Mouse (Mus musculus): ENCODE results near the gene Padi2. TPM values are rescaled to one million over a fixed set of nuclear protein-coding genes. Genes with fewer than 3 reads are reported as not detected.

The Padi2 gene
- total and polyA plus RNA-seq, 3 experiments, result 0.04 TPM; not detected in 2

DNA sequence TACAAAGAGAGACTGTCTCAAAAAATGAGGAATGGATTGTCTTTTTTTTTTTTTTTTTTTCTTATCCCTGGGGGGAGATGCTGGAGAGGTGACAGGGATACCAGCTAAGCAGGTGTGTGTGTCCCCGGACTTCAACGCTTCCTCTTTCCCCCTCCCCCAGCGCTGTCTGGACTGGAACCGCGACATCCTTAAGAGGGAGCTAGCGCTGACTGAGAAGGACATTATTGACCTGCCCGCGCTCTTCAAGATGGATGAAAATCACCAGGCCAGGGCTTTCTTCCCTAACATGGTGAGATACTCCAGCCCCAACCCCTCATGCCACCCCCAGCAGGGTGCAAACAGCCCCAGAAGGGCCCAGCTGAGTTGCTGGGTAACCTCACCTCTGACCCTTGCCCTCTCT lies 42.9 kb downstream of the Padi2 start:
- Histone ChIP-seq H3K79me2 (replicated peaks; ENCODE audit: control insufficient read depth, extremely low read depth, insufficient read depth, poor library complexity, severe bottlenecking) (no peaks in the 10 kb centered on the region), H3K4me2 (ENCODE audit: insufficient read depth, low read depth, poor library complexity, severe bottlenecking) (no peak overlapping the region), H3K27ac (ENCODE audit: insufficient read depth, low read depth) (no peak overlapping the region), H3K4me3 (replicated peaks in 1 of 3; ENCODE audit: low read depth in 2 of 3, low read length in 2 of 3, poor library complexity in 1 of 3) (no peak overlapping the region), H3K27me3 (replicated peaks) (peaks cover 37% of the 10 kb centered on the region), H3K9ac (ENCODE audit: insufficient read depth, low read depth) (no peak overlapping the region), H3K36me3 (replicated peaks in 1 of 2; ENCODE audit: control insufficient read depth in 1 of 2, insufficient read depth in 1 of 2, low read length in 1 of 2) (no peaks in the 10 kb centered on the region), H3K4me1 (ENCODE audit: control insufficient read depth in 1 of 2, insufficient read depth in 2 of 2) (peaks cover 6 to 19% of the 10 kb centered on the region in 2 experiments; a peak in 3 of 4 replicates), H3K9me3 (replicated peaks; ENCODE audit: low read length) (peaks cover 14% of the 10 kb centered on the region)
- dilution Hi-C loops (cut with MboI; ENCODE audit: extremely low pct_ligation_motif_present, extremely low pct_unique_long_range_greater_than_20kb, low sequenced_read_pairs) (no loop called here), in situ Hi-C loops (cut with MboI; ENCODE audit: low pct_ligation_motif_present, low pct_unique_long_range_greater_than_20kb, low sequenced_read_pairs) (no loop called here)
- DNase-seq (ENCODE audit: extremely low read depth), result no peak
- TF ChIP-seq TBP (conservative IDR thresholded peaks at IDR 0.05; ENCODE audit: low read depth, low read length), result no peak

- H3K4me2 ChIP-seq (ENCODE audit: insufficient read depth, low read depth, poor library complexity, severe bottlenecking), result no peak overlapping the region
- no peaks in the 10 kb centered on the region for H3K79me2 ChIP-seq (replicated peaks; ENCODE audit: control insufficient read depth, extremely low read depth, insufficient read depth, poor library complexity, severe bottlenecking)
- no peak overlapping the region for H3K9ac ChIP-seq (ENCODE audit: insufficient read depth, low read depth)
- dilution Hi-C loops (cut with MboI; ENCODE audit: extremely low pct_ligation_motif_present, extremely low pct_unique_long_range_greater_than_20kb, low sequenced_read_pairs) (no loop called here), in situ Hi-C loops (cut with MboI; ENCODE audit: low pct_ligation_motif_present, low pct_unique_long_range_greater_than_20kb, low sequenced_read_pairs) (no loop called here)
- DNase-seq (ENCODE audit: extremely low read depth), result no peak
- peaks cover 36% of the 10 kb centered on the region for H3K27me3 ChIP-seq (replicated peaks)
- TF ChIP-seq NRF1 (IDR thresholded peaks at IDR 0.05; ENCODE audit: low read depth, low read length), result no peak
- no peak for TF ChIP-seq POLR2A (IDR thresholded peaks at IDR 0.05; ENCODE audit: low read depth, low read length)
- TF ChIP-seq RAD21 (IDR thresholded peaks at IDR 0.05; ENCODE audit: low read depth, low read length), result no peak
- TF ChIP-seq TBP (conservative IDR thresholded peaks at IDR 0.05; ENCODE audit: low read depth, low read length), result no peak
- TF ChIP-seq USF1 (IDR thresholded peaks at IDR 0.05; ENCODE audit: low read depth, low read length), result no peak
- TF ChIP-seq MAX (IDR thresholded peaks at IDR 0.05; ENCODE audit: low read length), result no peak
- TF ChIP-seq POLR2AphosphoS2 (IDR thresholded peaks at IDR 0.05; ENCODE audit: low read depth, low read length), result no peak
- TF ChIP-seq RCOR1 (conservative IDR thresholded peaks at IDR 0.05; ENCODE audit: low read depth, low read length), result no peak
- TF ChIP-seq KAT2A (IDR thresholded peaks at IDR 0.05; ENCODE audit: insufficient replicate concordance, low read length), result no peak
- no peak for TF ChIP-seq NELFE (IDR thresholded peaks at IDR 0.05; ENCODE audit: low read depth, low read length)
- peaks cover 6 to 14% of the 10 kb centered on the region in 2 experiments; a peak in 3 of 4 replicates for H3K4me1 ChIP-seq (ENCODE audit: control insufficient read depth in 1 of 2, insufficient read depth in 2 of 2)
- no peak overlapping the region for H3K27ac ChIP-seq (ENCODE audit: insufficient read depth, low read depth)
- H3K36me3 ChIP-seq (replicated peaks in 1 of 2; ENCODE audit: control insufficient read depth in 1 of 2, insufficient read depth in 1 of 2, low read length in 1 of 2), result no peaks in the 10 kb centered on the region
- H3K9me3 ChIP-seq (replicated peaks; ENCODE audit: low read length), result peaks cover 8% of the 10 kb centered on the region
- H3K4me3 ChIP-seq (replicated peaks in 1 of 3; ENCODE audit: low read depth in 2 of 3, low read length in 2 of 3, poor library complexity in 1 of 3), result no peak overlapping the region
Measured at GRCm38 (mm10) chr4:140949616-140950015, 43.5 kb downstream of the Padi2 start.

- no peak overlapping the region for H3K9ac ChIP-seq (ENCODE audit: insufficient read depth, low read depth)
- no peak overlapping the region for H3K4me3 ChIP-seq (replicated peaks in 1 of 3; ENCODE audit: low read depth in 2 of 3, low read length in 2 of 3, poor library complexity in 1 of 3)
- in situ Hi-C loops (cut with MboI; ENCODE audit: low pct_ligation_motif_present, low pct_unique_long_range_greater_than_20kb, low sequenced_read_pairs), result no loop called here
- no peaks in the 10 kb centered on the region for H3K36me3 ChIP-seq (replicated peaks in 1 of 2; ENCODE audit: control insufficient read depth in 1 of 2, insufficient read depth in 1 of 2, low read length in 1 of 2)
- TF ChIP-seq MXI1 (IDR thresholded peaks at IDR 0.05; ENCODE audit: low read depth, low read length) (no peak), KAT2A (IDR thresholded peaks at IDR 0.05; ENCODE audit: insufficient replicate concordance, low read length) (no peak), NELFE (IDR thresholded peaks at IDR 0.05; ENCODE audit: low read depth, low read length) (no peak), E2F4 (IDR thresholded peaks at IDR 0.05; ENCODE audit: insufficient replicate concordance, low read depth, low read length) (no peak), JUN (IDR thresholded peaks at IDR 0.05; ENCODE audit: insufficient read depth, low read depth, low read length) (no peak), SIN3A (IDR thresholded peaks at IDR 0.05; ENCODE audit: low read length) (no peak), BHLHE40 (IDR thresholded peaks at IDR 0.05; ENCODE audit: low read depth, low read length) (no peak), ZC3H11A (IDR thresholded peaks at IDR 0.05; ENCODE audit: low read depth, low read length) (no peak), CHD2 (IDR thresholded peaks at IDR 0.05; ENCODE audit: low read length) (no peak), USF2 (conservative IDR thresholded peaks at IDR 0.05; ENCODE audit: low read depth, low read length) (no peak), ZMIZ1 (IDR thresholded peaks at IDR 0.05; ENCODE audit: low read depth, low read length) (no peak), RCOR1 (conservative IDR thresholded peaks at IDR 0.05; ENCODE audit: low read depth, low read length) (no peak), MYC (IDR thresholded peaks at IDR 0.05; ENCODE audit: low read depth, low read length) (no peak), ELF1 (IDR thresholded peaks at IDR 0.05; ENCODE audit: low read depth, low read length) (no peak), ZKSCAN1 (IDR thresholded peaks at IDR 0.05; ENCODE audit: borderline replicate concordance, low read depth, low read length) (no peak), MAX (IDR thresholded peaks at IDR 0.05; ENCODE audit: low read length) (no peak), NRF1 (IDR thresholded peaks at IDR 0.05; ENCODE audit: low read depth, low read length) (no peak), MEF2A (IDR thresholded peaks at IDR 0.05; ENCODE audit: borderline replicate concordance, low read depth, low read length) (no peak), IRF4 (IDR thresholded peaks at IDR 0.05; ENCODE audit: low read depth, low read length) (no peak)
- dilution Hi-C loops (cut with MboI; ENCODE audit: extremely low pct_ligation_motif_present, extremely low pct_unique_long_range_greater_than_20kb, low sequenced_read_pairs), result no loop called here
- peaks cover 3 to 5% of the 10 kb centered on the region in 2 experiments; a peak in 1 of 4 replicates for H3K4me1 ChIP-seq (ENCODE audit: control insufficient read depth in 1 of 2, insufficient read depth in 2 of 2)
- peaks cover 39% of the 10 kb centered on the region for H3K27me3 ChIP-seq (replicated peaks)
- no peak overlapping the region for H3K27ac ChIP-seq (ENCODE audit: insufficient read depth, low read depth)
- no peak overlapping the region for H3K4me2 ChIP-seq (ENCODE audit: insufficient read depth, low read depth, poor library complexity, severe bottlenecking)
- peaks cover 6% of the 10 kb centered on the region for H3K9me3 ChIP-seq (replicated peaks; ENCODE audit: low read length)
- H3K79me2 ChIP-seq (replicated peaks; ENCODE audit: control insufficient read depth, extremely low read depth, insufficient read depth, poor library complexity, severe bottlenecking), result no peaks in the 10 kb centered on the region
- DNase-seq (ENCODE audit: extremely low read depth), result no peak
Measured at GRCm38 (mm10) chr4:140950574-140950973, 44.4 kb downstream of the Padi2 start.

Data from CH12.LX (cell line).